Mouse (Mus musculus): ENCODE data around the gene Ccdc3. TPM values are rescaled to one million over a fixed set of nuclear protein-coding genes. Genes with fewer than 3 reads are reported as not detected.

The Ccdc3 gene
- polyA plus RNA-seq, 1 experiment from 2014 or later = 3.9 TPM

DNA sequence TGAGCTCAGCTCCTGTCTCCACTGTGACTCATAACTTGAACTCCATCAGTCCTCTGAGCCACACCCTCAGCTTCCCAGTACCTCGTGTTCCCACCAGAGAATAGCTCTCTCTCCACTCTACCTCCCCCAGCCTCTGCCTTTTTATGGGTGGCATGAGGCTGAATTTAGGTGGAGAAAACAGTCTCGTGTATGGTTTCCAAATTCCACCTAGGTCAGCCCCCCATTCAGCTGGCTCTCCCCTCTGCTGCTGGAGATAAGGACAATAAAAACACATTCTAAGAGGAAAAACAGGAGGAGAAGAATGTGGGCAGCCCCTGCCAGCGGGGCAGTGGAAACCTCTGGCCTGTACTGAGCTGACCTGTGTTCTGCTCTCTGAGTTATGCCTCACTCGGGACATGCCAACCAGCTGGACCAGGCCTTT, 28.4 kb downstream of the Ccdc3 start:
- Histone ChIP-seq H3K9ac (ENCODE audit: low read length) (no peak overlapping the region), H3K9me3 (ENCODE audit: control insufficient read depth, low read length) (no peaks in the 10 kb centered on the region), H3K36me3 (ENCODE audit: control insufficient read depth, insufficient read depth, low read length) (no peaks in the 10 kb centered on the region), H3K4me3 (ENCODE audit: low read depth, low read length) (no peak overlapping the region), H3K4me1 (replicated peaks; ENCODE audit: control insufficient read depth, insufficient read depth, low read length) (no peaks in the 10 kb centered on the region), H3K4me2 (ENCODE audit: low read depth, low read length, severe bottlenecking) (no peak overlapping the region), H3K27ac (ENCODE audit: low read depth, low read length) (no peak overlapping the region), H3K27me3 (ENCODE audit: control insufficient read depth, insufficient read depth, low read length) (no peaks in the 10 kb centered on the region)
- 80% methylated on average over 4 of the region's 4 CpGs for WGBS
- no peak for ATAC-seq (replicated peaks; ENCODE audit: low FRiP score)
- no peak for DNase-seq (ENCODE audit: low spot score)

- 89% methylated on average over 2 of the region's 2 CpGs for WGBS
- Histone ChIP-seq H3K27ac (ENCODE audit: low read depth, low read length) (no peak overlapping the region), H3K4me3 (ENCODE audit: low read depth, low read length) (no peak overlapping the region), H3K36me3 (ENCODE audit: control insufficient read depth, insufficient read depth, low read length) (no peaks in the 10 kb centered on the region), H3K4me1 (replicated peaks; ENCODE audit: control insufficient read depth, insufficient read depth, low read length) (no peaks in the 10 kb centered on the region), H3K9me3 (ENCODE audit: control insufficient read depth, low read length) (no peaks in the 10 kb centered on the region), H3K9ac (ENCODE audit: low read length) (no peak overlapping the region), H3K4me2 (ENCODE audit: low read depth, low read length, severe bottlenecking) (no peak overlapping the region), H3K27me3 (ENCODE audit: control insufficient read depth, insufficient read depth, low read length) (no peaks in the 10 kb centered on the region)
- DNase-seq (ENCODE audit: low spot score) (no peak), ATAC-seq (replicated peaks; ENCODE audit: low FRiP score) (no peak)
These were observed 29.2 kb downstream of the Ccdc3 start for GRCm38 (mm10) chr2:5166796-5167195.

GRCm38 (mm10) chr2:5170815-5171214, 33.2 kb downstream of the Ccdc3 start:
- H3K9me3 ChIP-seq (ENCODE audit: control insufficient read depth, low read length) = no peaks in the 10 kb centered on the region
- H3K36me3 ChIP-seq (ENCODE audit: control insufficient read depth, insufficient read depth, low read length) = no peaks in the 10 kb centered on the region
- WGBS = 88% methylated on average over 4 of the region's 4 CpGs
- no peak overlapping the region for H3K4me3 ChIP-seq (ENCODE audit: low read depth, low read length)
- no peaks in the 10 kb centered on the region for H3K4me1 ChIP-seq (replicated peaks; ENCODE audit: control insufficient read depth, insufficient read depth, low read length)
- H3K27me3 ChIP-seq (ENCODE audit: control insufficient read depth, insufficient read depth, low read length) = no peaks in the 10 kb centered on the region
- H3K4me2 ChIP-seq (ENCODE audit: low read depth, low read length, severe bottlenecking) = no peak overlapping the region
- no peak for DNase-seq (ENCODE audit: low spot score)
- H3K9ac ChIP-seq (ENCODE audit: low read length) = no peak overlapping the region
- no peak overlapping the region for H3K27ac ChIP-seq (ENCODE audit: low read depth, low read length)
- ATAC-seq (replicated peaks; ENCODE audit: low FRiP score) = no peak

DNA sequence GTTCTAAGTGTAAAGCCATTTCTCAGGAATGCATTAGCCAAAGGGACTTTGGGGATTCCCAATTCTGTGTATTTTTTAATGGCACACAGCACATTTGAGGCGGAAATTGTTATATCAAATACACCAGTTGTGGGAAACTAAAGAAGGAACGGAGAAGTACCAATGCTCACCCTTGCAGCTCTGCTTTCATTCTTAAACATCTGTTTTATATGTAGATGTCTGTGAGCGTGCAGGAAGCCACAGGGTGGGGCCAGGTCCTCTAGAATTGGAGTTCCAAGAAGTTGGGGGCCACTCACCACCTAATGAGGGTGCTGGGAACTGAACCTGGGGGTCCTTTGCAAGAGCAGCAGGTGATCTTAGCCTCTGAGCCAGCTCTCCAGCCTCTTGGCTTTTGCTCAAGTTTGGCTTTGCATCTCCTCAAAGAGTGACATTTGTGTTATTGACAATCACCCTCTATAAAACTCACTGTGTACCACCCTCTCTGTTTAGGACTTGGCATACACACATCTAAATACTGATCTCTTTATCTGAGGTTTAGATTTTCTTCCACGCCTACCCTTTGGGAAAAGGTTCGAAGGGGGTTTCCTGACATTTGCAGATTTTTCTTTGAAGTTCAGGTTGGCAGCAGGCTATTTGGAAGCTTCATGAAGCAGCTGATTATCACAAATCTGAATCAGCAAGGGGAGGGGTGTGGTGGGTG, 33.9 kb downstream of the Ccdc3 start:
- ATAC-seq (replicated peaks; ENCODE audit: low FRiP score) (no peak), DNase-seq (ENCODE audit: low spot score) (no peak)
- Histone ChIP-seq H3K36me3 (ENCODE audit: control insufficient read depth, insufficient read depth, low read length) (no peaks in the 10 kb centered on the region), H3K4me3 (ENCODE audit: low read depth, low read length) (no peak overlapping the region), H3K27me3 (ENCODE audit: control insufficient read depth, insufficient read depth, low read length) (no peaks in the 10 kb centered on the region), H3K9me3 (ENCODE audit: control insufficient read depth, low read length) (no peaks in the 10 kb centered on the region), H3K4me1 (replicated peaks; ENCODE audit: control insufficient read depth, insufficient read depth, low read length) (no peaks in the 10 kb centered on the region), H3K9ac (ENCODE audit: low read length) (no peak overlapping the region), H3K4me2 (ENCODE audit: low read depth, low read length, severe bottlenecking) (no peak overlapping the region), H3K27ac (ENCODE audit: low read depth, low read length) (no peak overlapping the region)
- 82% methylated on average over 5 of the region's 5 CpGs for WGBS

DNA sequence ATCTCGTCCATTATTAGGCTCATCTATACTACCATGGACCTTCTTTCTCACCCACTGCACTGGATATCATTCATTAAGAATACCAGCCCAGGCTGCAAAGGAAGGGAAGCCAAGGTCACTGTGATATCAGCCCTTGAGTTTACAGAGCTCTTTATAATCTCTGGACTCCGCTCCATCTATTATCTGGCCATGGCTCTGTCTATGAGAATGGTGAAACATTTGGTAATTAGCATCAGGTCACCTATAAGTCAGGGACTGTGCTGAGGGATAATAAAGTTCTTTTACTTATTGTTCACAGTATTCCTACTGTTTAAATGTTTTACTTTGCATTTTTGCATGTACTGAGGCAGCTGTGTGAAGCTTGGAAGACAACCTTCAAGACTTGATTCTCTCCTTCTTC, 35.2 kb downstream of the Ccdc3 start:
- no peak overlapping the region for H3K4me2 ChIP-seq (ENCODE audit: low read depth, low read length, severe bottlenecking)
- H3K4me3 ChIP-seq (ENCODE audit: low read depth, low read length) = no peak overlapping the region
- WGBS = 94% methylated on average over 2 of the region's 2 CpGs
- no peaks in the 10 kb centered on the region for H3K9me3 ChIP-seq (ENCODE audit: control insufficient read depth, low read length)
- no peak overlapping the region for H3K9ac ChIP-seq (ENCODE audit: low read length)
- no peaks in the 10 kb centered on the region for H3K4me1 ChIP-seq (replicated peaks; ENCODE audit: control insufficient read depth, insufficient read depth, low read length)
- H3K27me3 ChIP-seq (ENCODE audit: control insufficient read depth, insufficient read depth, low read length) = no peaks in the 10 kb centered on the region
- no peak for DNase-seq (ENCODE audit: low spot score)
- no peaks in the 10 kb centered on the region for H3K36me3 ChIP-seq (ENCODE audit: control insufficient read depth, insufficient read depth, low read length)
- ATAC-seq (replicated peaks; ENCODE audit: low FRiP score) = no peak
- H3K27ac ChIP-seq (ENCODE audit: low read depth, low read length) = no peak overlapping the region

DNA sequence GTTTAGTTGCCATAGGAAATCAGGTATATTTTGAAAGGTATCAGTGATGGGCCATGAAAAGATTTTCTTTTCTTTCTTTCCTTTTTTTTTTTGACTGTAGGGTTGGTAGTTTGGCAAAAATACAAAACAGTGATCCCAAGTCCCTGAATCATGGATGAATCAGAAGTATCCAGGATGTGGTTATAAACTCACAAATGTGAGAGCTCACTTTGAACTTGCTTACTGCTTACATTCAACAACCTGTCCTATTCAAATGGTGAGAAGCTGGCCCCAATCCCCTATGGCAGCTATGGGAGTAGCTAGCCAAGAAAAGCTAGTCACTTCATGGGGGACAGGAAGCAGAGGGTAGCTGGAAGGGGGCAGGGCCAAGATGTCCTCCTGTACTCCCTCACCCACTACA, 37.1 kb downstream of the Ccdc3 start:
- H3K9ac ChIP-seq (ENCODE audit: low read length) = no peak overlapping the region

DNA sequence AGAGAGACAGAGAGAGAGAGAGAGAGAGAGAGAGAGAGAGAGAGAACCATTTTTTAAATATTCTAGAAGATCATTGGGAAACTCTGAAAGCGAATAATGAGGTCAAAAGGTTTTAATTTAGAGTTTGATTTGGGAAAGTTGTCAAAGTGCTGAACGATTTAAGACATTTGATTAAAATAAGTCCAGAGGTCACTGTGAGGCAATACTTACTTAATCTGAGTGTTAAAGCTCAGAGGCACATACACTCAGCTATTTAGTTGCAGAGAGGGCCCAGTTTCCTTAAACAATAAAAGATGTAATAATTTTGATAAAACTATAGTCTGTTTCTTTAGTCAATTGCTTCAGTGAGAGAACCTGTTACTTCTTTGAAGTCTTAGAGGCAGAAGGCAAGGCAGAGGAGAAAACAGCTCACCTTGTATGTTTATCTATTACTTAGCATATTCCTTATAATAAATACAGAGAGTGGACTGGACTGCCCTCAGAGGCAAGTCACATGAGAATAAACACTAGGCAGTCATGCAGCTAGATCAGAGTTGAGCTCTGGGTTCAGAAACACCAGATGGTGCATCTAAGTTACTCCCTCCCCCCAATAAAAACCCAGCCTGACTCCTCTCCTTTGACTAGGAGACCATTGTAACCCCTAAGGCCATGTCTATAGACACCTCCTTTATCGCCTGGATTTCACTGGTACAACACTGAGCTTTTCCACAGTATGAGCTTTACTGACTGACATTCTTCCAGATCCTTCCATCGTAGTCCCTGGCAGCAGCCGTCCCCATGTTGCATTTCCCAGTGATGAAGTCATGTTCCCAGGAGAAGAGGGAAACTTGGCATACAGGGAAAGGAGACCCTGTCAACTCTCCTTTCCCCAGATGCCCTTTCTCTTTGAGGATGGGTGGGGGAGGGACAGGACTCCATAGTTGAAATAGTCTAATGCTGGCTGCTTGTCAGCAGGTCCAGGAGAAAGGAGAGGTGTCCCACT, 44.2 kb downstream of the Ccdc3 start:
- Histone ChIP-seq H3K4me1 (replicated peaks; ENCODE audit: control insufficient read depth, insufficient read depth, low read length) (no peaks in the 10 kb centered on the region), H3K27me3 (ENCODE audit: control insufficient read depth, insufficient read depth, low read length) (no peaks in the 10 kb centered on the region), H3K36me3 (ENCODE audit: control insufficient read depth, insufficient read depth, low read length) (no peaks in the 10 kb centered on the region), H3K4me2 (ENCODE audit: low read depth, low read length, severe bottlenecking) (no peak overlapping the region), H3K27ac (ENCODE audit: low read depth, low read length) (no peak overlapping the region), H3K4me3 (ENCODE audit: low read depth, low read length) (no peak overlapping the region), H3K9ac (ENCODE audit: low read length) (no peak overlapping the region), H3K9me3 (ENCODE audit: control insufficient read depth, low read length) (no peaks in the 10 kb centered on the region)
- DNase-seq (ENCODE audit: low spot score) (no peak), ATAC-seq (replicated peaks; ENCODE audit: low FRiP score) (no peak)
- WGBS = 78% methylated on average over 5 of the region's 5 CpGs

More for the DNA sequence above, 37.1 kb downstream of the Ccdc3 start:
- Histone ChIP-seq H3K27me3 (ENCODE audit: control insufficient read depth, insufficient read depth, low read length) (no peaks in the 10 kb centered on the region), H3K4me2 (ENCODE audit: low read depth, low read length, severe bottlenecking) (no peak overlapping the region), H3K27ac (ENCODE audit: low read depth, low read length) (no peak overlapping the region), H3K36me3 (ENCODE audit: control insufficient read depth, insufficient read depth, low read length) (no peaks in the 10 kb centered on the region), H3K9me3 (ENCODE audit: control insufficient read depth, low read length) (no peaks in the 10 kb centered on the region), H3K4me3 (ENCODE audit: low read depth, low read length) (no peak overlapping the region), H3K4me1 (replicated peaks; ENCODE audit: control insufficient read depth, insufficient read depth, low read length) (no peaks in the 10 kb centered on the region)
- no peak for ATAC-seq (replicated peaks; ENCODE audit: low FRiP score)
- no peak for DNase-seq (ENCODE audit: low spot score)

GRCm38 (mm10) chr2:5184166-5184565, 46.6 kb downstream of the Ccdc3 start:
- WGBS = 90% methylated on average over 4 of the region's 4 CpGs

More at GRCm38 (mm10) chr2:5184166-5184565, 46.6 kb downstream of the Ccdc3 start:
- H3K4me2 ChIP-seq (ENCODE audit: low read depth, low read length, severe bottlenecking) = no peak overlapping the region
- ATAC-seq (replicated peaks; ENCODE audit: low FRiP score) = no peak
- no peak overlapping the region for H3K4me3 ChIP-seq (ENCODE audit: low read depth, low read length)
- no peak overlapping the region for H3K9ac ChIP-seq (ENCODE audit: low read length)
- no peak overlapping the region for H3K27ac ChIP-seq (ENCODE audit: low read depth, low read length)
- H3K9me3 ChIP-seq (ENCODE audit: control insufficient read depth, low read length) = no peaks in the 10 kb centered on the region
- H3K36me3 ChIP-seq (ENCODE audit: control insufficient read depth, insufficient read depth, low read length) = no peaks in the 10 kb centered on the region
- H3K4me1 ChIP-seq (replicated peaks; ENCODE audit: control insufficient read depth, insufficient read depth, low read length) = no peaks in the 10 kb centered on the region
- DNase-seq (ENCODE audit: low spot score) = no peak
- no peaks in the 10 kb centered on the region for H3K27me3 ChIP-seq (ENCODE audit: control insufficient read depth, insufficient read depth, low read length)

Measured in forebrain, embryonic 11.5 days (tissue).